Mouse (Mus musculus): Measurements from ENCODE around the gene Rela. TPM values are rescaled to one million over a fixed set of nuclear protein-coding genes. Genes with fewer than 3 reads are reported as not detected.

Gene Rela
- total RNA-seq, 2 experiments from 2014 or later: 25.4 to 37.1 TPM

GRCm38 (mm10) chr19:5692913-5693396 is 55.7 kb downstream of the Rela start:
- ATAC-seq (replicated peaks; ENCODE audit: poor library complexity, severe bottlenecking): no peak

GRCm38 (mm10) chr19:5693801-5694200 is 56.5 kb downstream of the Rela start:
- ATAC-seq (replicated peaks; ENCODE audit: poor library complexity, severe bottlenecking): no peak

- no peak for ATAC-seq (replicated peaks; ENCODE audit: poor library complexity, severe bottlenecking)
Measured at GRCm38 (mm10) chr19:5695849-5696462, 58.7 kb downstream of the Rela start.

Other genes with a start within 250 kb of the Rela start
- 86.2 and 138 TPM in 2 replicates for gene Sart1, start 248.8 kb upstream of the Rela start, total RNA-seq (2014; fragmentation: Nextera tagmentation)
- gene Sart1, start 248.8 kb upstream of the Rela start, total RNA-seq (2017): 63.2 and 78.7 TPM in 2 replicates
- not detected in 2 replicates for gene Tsga10ip, start 235.0 kb upstream of the Rela start, total RNA-seq (2014; fragmentation: Nextera tagmentation)
- gene Tsga10ip, start 235.0 kb upstream of the Rela start, total RNA-seq (2017): 1.9 TPM in 1 of 2 replicates, not detected in the other
- gene Drap1, start 212.5 kb upstream of the Rela start, total RNA-seq (2014; fragmentation: Nextera tagmentation): 160 and 218 TPM in 2 replicates
- 119 and 145 TPM in 2 replicates for gene Drap1, start 212.5 kb upstream of the Rela start, total RNA-seq (2017)
- gene AI837181, start 212.3 kb upstream of the Rela start, total RNA-seq (2014; fragmentation: Nextera tagmentation): 30.1 and 32.7 TPM in 2 replicates
- 10.9 and 12.2 TPM in 2 replicates for gene AI837181, start 212.3 kb upstream of the Rela start, total RNA-seq (2017)
- 0.32 TPM in 1 of 2 replicates, not detected in the other for gene Fosl1, start 189.9 kb upstream of the Rela start, total RNA-seq (2014; fragmentation: Nextera tagmentation)
- 0.57 TPM in 1 of 2 replicates, not detected in the other for gene Fosl1, start 189.9 kb upstream of the Rela start, total RNA-seq (2017)
- 0.68 and 1.9 TPM in 2 replicates for gene Ccdc85b, start 179.6 kb upstream of the Rela start, total RNA-seq (2014; fragmentation: Nextera tagmentation)
- 2.5 and 4.1 TPM in 2 replicates for gene Ccdc85b, start 179.6 kb upstream of the Rela start, total RNA-seq (2017)
- gene Fibp, start 176.9 kb upstream of the Rela start, total RNA-seq (2014; fragmentation: Nextera tagmentation): 33.6 and 94.2 TPM in 2 replicates
- gene Fibp, start 176.9 kb upstream of the Rela start, total RNA-seq (2017): 112 and 122 TPM in 2 replicates
- 1.1 TPM in 1 of 2 replicates, not detected in the other for gene Ctsw, start 169.0 kb upstream of the Rela start, total RNA-seq (2014; fragmentation: Nextera tagmentation)
- gene Ctsw, start 169.0 kb upstream of the Rela start, total RNA-seq (2017): not detected in 2 replicates
- not detected in 2 replicates for gene Efemp2, start 163.5 kb upstream of the Rela start, total RNA-seq (2014; fragmentation: Nextera tagmentation)
- gene Efemp2, start 163.5 kb upstream of the Rela start, total RNA-seq (2017): 1.6 TPM in 1 of 2 replicates, not detected in the other
- gene Mus81, start 149.1 kb upstream of the Rela start, total RNA-seq (2014; fragmentation: Nextera tagmentation): 23.9 and 39.7 TPM in 2 replicates
- gene Mus81, start 149.1 kb upstream of the Rela start, total RNA-seq (2017): 9.4 and 13.5 TPM in 2 replicates
- 1,243 and 1,245 TPM in 2 replicates for gene Cfl1, start 147.0 kb upstream of the Rela start, total RNA-seq (2014; fragmentation: Nextera tagmentation)
- 1,162 and 1,185 TPM in 2 replicates for gene Cfl1, start 147.0 kb upstream of the Rela start, total RNA-seq (2017)
- gene 1700020D05Rik, start 133.7 kb upstream of the Rela start, total RNA-seq (2014; fragmentation: Nextera tagmentation): 2.8 TPM in 1 of 2 replicates, not detected in the other
- not detected in 2 replicates for gene 1700020D05Rik, start 133.7 kb upstream of the Rela start, total RNA-seq (2017)
- 4.9 and 5.7 TPM in 2 replicates for gene Snx32, start 126.9 kb upstream of the Rela start, total RNA-seq (2014; fragmentation: Nextera tagmentation)
- gene Snx32, start 126.9 kb upstream of the Rela start, total RNA-seq (2017): 1.1 and 1.7 TPM in 2 replicates
- gene Ovol1, start 76.8 kb upstream of the Rela start, total RNA-seq (2014; fragmentation: Nextera tagmentation): not detected in 2 replicates
- not detected in 2 replicates for gene Ovol1, start 76.8 kb upstream of the Rela start, total RNA-seq (2017)
- 5.7 and 17.5 TPM in 2 replicates for gene Ap5b1, start 69.5 kb upstream of the Rela start, total RNA-seq (2014; fragmentation: Nextera tagmentation)
- 7.5 and 10.4 TPM in 2 replicates for gene Ap5b1, start 69.5 kb upstream of the Rela start, total RNA-seq (2017)
- 78.4 and 114 TPM in 2 replicates for gene Rnaseh2c, start 35.6 kb upstream of the Rela start, total RNA-seq (2014; fragmentation: Nextera tagmentation)
- gene Rnaseh2c, start 35.6 kb upstream of the Rela start, total RNA-seq (2017): 37.7 and 140 TPM in 2 replicates
- gene Kat5, start 27.2 kb upstream of the Rela start, total RNA-seq (2014; fragmentation: Nextera tagmentation): 27.9 and 52.2 TPM in 2 replicates
- 60.2 and 82.3 TPM in 2 replicates for gene Kat5, start 27.2 kb upstream of the Rela start, total RNA-seq (2017)
- gene Sipa1, start 26.2 kb downstream of the Rela start, total RNA-seq (2014; fragmentation: Nextera tagmentation): 56.8 and 65.9 TPM in 2 replicates
- gene Sipa1, start 26.2 kb downstream of the Rela start, total RNA-seq (2017): 17.3 and 20.8 TPM in 2 replicates
- gene Map3k11, start 51.3 kb downstream of the Rela start, total RNA-seq (2014; fragmentation: Nextera tagmentation): 23.0 and 30.4 TPM in 2 replicates
- 21.9 and 22.2 TPM in 2 replicates for gene Map3k11, start 51.3 kb downstream of the Rela start, total RNA-seq (2017)
- gene Pcnx3, start 51.4 kb downstream of the Rela start, total RNA-seq (2014; fragmentation: Nextera tagmentation): 35.2 and 46.8 TPM in 2 replicates
- gene Pcnx3, start 51.4 kb downstream of the Rela start, total RNA-seq (2017): 12.6 and 22.7 TPM in 2 replicates
- not detected in 2 replicates for gene Kcnk7, start 66.9 kb downstream of the Rela start, total RNA-seq (2014; fragmentation: Nextera tagmentation)
- not detected in 2 replicates for gene Kcnk7, start 66.9 kb downstream of the Rela start, total RNA-seq (2017)
- gene Ehbp1l1, start 88.8 kb downstream of the Rela start, total RNA-seq (2014; fragmentation: Nextera tagmentation): 23.2 and 29.5 TPM in 2 replicates
- gene Ehbp1l1, start 88.8 kb downstream of the Rela start, total RNA-seq (2017): 30.6 and 41.6 TPM in 2 replicates
- gene Fam89b, start 92.2 kb downstream of the Rela start, total RNA-seq (2014; fragmentation: Nextera tagmentation): 37.4 and 41.7 TPM in 2 replicates
- gene Fam89b, start 92.2 kb downstream of the Rela start, total RNA-seq (2017): 20.9 and 31.8 TPM in 2 replicates
- gene Ltbp3, start 103.4 kb downstream of the Rela start, total RNA-seq (2014; fragmentation: Nextera tagmentation): 1.8 and 16.0 TPM in 2 replicates
- gene Ltbp3, start 103.4 kb downstream of the Rela start, total RNA-seq (2017): 3.7 and 3.9 TPM in 2 replicates
- gene Scyl1, start 133.9 kb downstream of the Rela start, total RNA-seq (2014; fragmentation: Nextera tagmentation): 40.9 and 47.7 TPM in 2 replicates
- gene Scyl1, start 133.9 kb downstream of the Rela start, total RNA-seq (2017): 22.8 and 23.3 TPM in 2 replicates
- gene Frmd8, start 237.8 kb downstream of the Rela start, total RNA-seq (2014; fragmentation: Nextera tagmentation): 17.9 and 25.4 TPM in 2 replicates
- 19.0 and 28.4 TPM in 2 replicates for gene Frmd8, start 237.8 kb downstream of the Rela start, total RNA-seq (2017)
- gene Slc25a45, start 240.3 kb downstream of the Rela start, total RNA-seq (2014; fragmentation: Nextera tagmentation): 38.2 and 44.5 TPM in 2 replicates
- gene Slc25a45, start 240.3 kb downstream of the Rela start, total RNA-seq (2017): 35.5 and 35.6 TPM in 2 replicates